Mouse (Mus musculus) cerebellum, postnatal 36 days (tissue): ENCODE data around the gene Mecom.

Source experiments
- DNase-seq, 2 experiments: peaks; one replicate each; pipeline ENCODE4 v3.0.0; 2021 to 2022; ENCODE audit warnings: mixed read lengths in 2 of 2

Mecom gene

GRCm38 (mm10) chr3:30138588-30138987, 409.2 kb downstream of the Mecom start:
- no peak for DNase-seq

GRCm38 (mm10) chr3:30135857-30136256, 412.0 kb downstream of the Mecom start:
- no peak for DNase-seq

- DNase-seq, result no peak
These were observed 412.7 kb downstream of the Mecom start for GRCm38 (mm10) chr3:30135119-30135518.

GRCm38 (mm10) chr3:30132981-30133380, 414.8 kb downstream of the Mecom start:
- no peak for DNase-seq

GRCm38 (mm10) chr3:30132370-30132769, 415.4 kb downstream of the Mecom start:
- DNase-seq, result no peak

- no peak for DNase-seq
These were observed 417.3 kb downstream of the Mecom start for GRCm38 (mm10) chr3:30130495-30130894.

GRCm38 (mm10) chr3:30122618-30123017, 425.2 kb downstream of the Mecom start:
- no peak for DNase-seq

GRCm38 (mm10) chr3:30120790-30121512, 426.9 kb downstream of the Mecom start:
- DNase-seq, result no peak

- DNase-seq, result no peak
These were observed 429.1 kb downstream of the Mecom start for GRCm38 (mm10) chr3:30118594-30119297.

- DNase-seq, result no peak
These were observed 434.5 kb downstream of the Mecom start for GRCm38 (mm10) chr3:30113249-30113770.

- no peak for DNase-seq
These were observed 439.7 kb downstream of the Mecom start for GRCm38 (mm10) chr3:30107945-30108670.

GRCm38 (mm10) chr3:30106481-30106880, 441.3 kb downstream of the Mecom start:
- DNase-seq, result no peak

GRCm38 (mm10) chr3:30105859-30106258, 441.9 kb downstream of the Mecom start:
- no peak for DNase-seq

GRCm38 (mm10) chr3:30105194-30105823, 442.5 kb downstream of the Mecom start:
- no peak for DNase-seq

- DNase-seq, result no peak
These were observed 443.2 kb downstream of the Mecom start for GRCm38 (mm10) chr3:30104515-30105098.

GRCm38 (mm10) chr3:30101146-30101545, 446.7 kb downstream of the Mecom start:
- no peak for DNase-seq

GRCm38 (mm10) chr3:30097713-30098112, 450.1 kb downstream of the Mecom start:
- DNase-seq, result no peak

- DNase-seq, result no peak
These were observed 450.7 kb downstream of the Mecom start for GRCm38 (mm10) chr3:30097129-30097528.

- no peak for DNase-seq
These were observed 454.8 kb downstream of the Mecom start for GRCm38 (mm10) chr3:30093005-30093404.

GRCm38 (mm10) chr3:30092481-30092880, 455.3 kb downstream of the Mecom start:
- DNase-seq, result no peak

- DNase-seq, result no peak
These were observed 455.9 kb downstream of the Mecom start for GRCm38 (mm10) chr3:30091860-30092259.

GRCm38 (mm10) chr3:30091401-30091800, 456.4 kb downstream of the Mecom start:
- no peak for DNase-seq

- no peak for DNase-seq
These were observed 461.7 kb downstream of the Mecom start for GRCm38 (mm10) chr3:30086139-30086538.
